Mouse (Mus musculus) hindbrain, embryonic 12.5 days (tissue): ENCODE measurements around the gene Sugp1. TPM values are rescaled to one million over a fixed set of nuclear protein-coding genes. Genes with fewer than 3 reads are reported as not detected.
"Not testable (repeated sequence)": the region's sequence is repeated elsewhere in the genome, so short reads cannot be mapped to it uniquely, and the experiment has no call there.

Experiments used
- ATAC-seq: fragments of 200-750 bp; cut with Nextera tagmentation; 2 replicates; pipeline ENCODE4 v1.8.0; 2017; ENCODE audit warnings: moderate TSS enrichment; ENCODE audit not compliant: low FRiP score
- H3K27ac ChIP-seq: fragments of 300-500 bp; sonication (generic); 2 replicates; pipeline ENCODE4 v1.5.1; 2016; ENCODE audit warnings: mild to moderate bottlenecking
- H3K27me3 ChIP-seq: fragments of 300-500 bp; sonication (generic); 2 replicates; pipeline ENCODE4 v1.6.1; 2016; ENCODE audit warnings: mild to moderate bottlenecking
- H3K36me3 ChIP-seq: fragments of 300-500 bp; sonication (generic); 2 replicates; pipeline ENCODE4 v1.6.1; 2016; ENCODE audit warnings: mild to moderate bottlenecking
- H3K4me1 ChIP-seq: fragments of 300-500 bp; sonication (generic); 2 replicates; pipeline ENCODE4 v1.6.1; 2016
- H3K4me2 ChIP-seq: fragments of 300-500 bp; sonication (generic); replicated peaks from 2 replicates; pipeline ENCODE4 v1.6.1; 2016; ENCODE audit warnings: mild to moderate bottlenecking
- H3K4me3 ChIP-seq: fragments of 300-500 bp; sonication (generic); 2 replicates; pipeline ENCODE4 v1.5.1; 2016; ENCODE audit warnings: mild to moderate bottlenecking
- H3K9ac ChIP-seq: fragments of 300-500 bp; sonication (generic); 2 replicates; pipeline ENCODE4 v1.6.1; 2016; ENCODE audit warnings: mild to moderate bottlenecking, moderate library complexity
- H3K9me3 ChIP-seq: fragments of 300-500 bp; sonication (generic); replicated peaks from 2 replicates; pipeline ENCODE4 v1.6.1; 2016; ENCODE audit warnings: mild to moderate bottlenecking
- WGBS: fragments of 180-500 bp; shearing (Covaris S2); methylation state at CpG from one replicate; pipeline ENCODE4 v1.1.7; 2016; 5-methylcytosine and 5-hydroxymethylcytosine counted together
- polyA plus RNA-seq: library from polyadenylated mRNA; unstranded; fragments of >200 nt; fragmentation: Nextera tagmentation; extraction: Ambion mirVana; gene quantifications from 2 replicates; pipeline ENCODE4 v1.2.1, GENCODE M21; 2016

Gene Sugp1
- polyA plus RNA-seq, 1 experiment from 2014 or later: 53.7 TPM

DNA sequence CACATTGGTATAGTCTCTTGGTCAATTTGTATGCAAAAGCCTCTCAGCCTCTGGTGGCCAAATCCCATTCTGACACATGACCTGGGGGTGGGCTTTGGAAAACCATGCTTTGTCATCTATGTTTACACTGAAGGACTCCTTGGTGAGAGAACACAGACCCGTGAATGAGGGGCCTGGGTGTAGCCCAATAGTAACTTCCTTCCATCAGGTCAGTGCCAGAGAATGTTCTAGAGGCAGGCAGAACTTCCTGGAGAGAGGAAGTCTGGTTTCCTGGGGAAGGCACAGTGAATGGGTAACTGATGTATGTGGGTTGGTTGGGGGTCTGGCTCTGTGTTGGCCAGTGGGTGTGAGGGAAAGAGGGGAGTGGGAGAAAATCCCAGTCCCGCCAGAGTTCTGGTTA is 37.4 kb upstream of the Sugp1 start:
- no peaks in the 10 kb centered on the region for H3K36me3 ChIP-seq
- no peak overlapping the region for H3K9ac ChIP-seq
- no peak for ATAC-seq
- no peak overlapping the region for H3K4me3 ChIP-seq
- 0 out of 2 replicates have a peak, but pooled peaks cover 2% of the 10 kb centered on the region for H3K4me1 ChIP-seq
- no peak overlapping the region for H3K4me2 ChIP-seq
- no peaks in the 10 kb centered on the region for H3K9me3 ChIP-seq
- WGBS: 62% methylated on average over 2 of the region's 2 CpGs
- no peak overlapping the region for H3K27ac ChIP-seq
- no peaks in the 10 kb centered on the region for H3K27me3 ChIP-seq

DNA sequence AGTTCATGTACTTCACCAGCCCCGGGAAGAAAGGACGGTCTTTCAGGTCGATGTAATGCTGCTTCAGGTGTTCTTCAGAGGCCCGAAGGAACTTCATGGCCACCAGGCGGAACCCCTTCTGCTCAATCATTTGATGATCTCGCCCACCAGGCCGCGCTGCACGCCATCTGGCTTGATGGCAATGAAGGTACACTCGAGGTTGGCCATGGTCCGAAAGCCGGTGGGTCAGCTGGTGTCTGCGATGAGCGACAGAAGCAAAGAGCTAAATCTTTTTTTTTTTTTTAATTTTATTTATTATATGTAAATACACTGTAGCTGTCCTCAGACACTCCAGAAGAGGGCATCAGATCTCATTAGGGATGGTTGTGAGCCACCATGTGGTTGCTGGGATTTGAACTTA is 31.8 kb upstream of the Sugp1 start:
- whole genome bisulfite sequencing: 91% methylated on average over 14 of the region's 14 CpGs
- not testable (repeated sequence) for ATAC-seq

DNA sequence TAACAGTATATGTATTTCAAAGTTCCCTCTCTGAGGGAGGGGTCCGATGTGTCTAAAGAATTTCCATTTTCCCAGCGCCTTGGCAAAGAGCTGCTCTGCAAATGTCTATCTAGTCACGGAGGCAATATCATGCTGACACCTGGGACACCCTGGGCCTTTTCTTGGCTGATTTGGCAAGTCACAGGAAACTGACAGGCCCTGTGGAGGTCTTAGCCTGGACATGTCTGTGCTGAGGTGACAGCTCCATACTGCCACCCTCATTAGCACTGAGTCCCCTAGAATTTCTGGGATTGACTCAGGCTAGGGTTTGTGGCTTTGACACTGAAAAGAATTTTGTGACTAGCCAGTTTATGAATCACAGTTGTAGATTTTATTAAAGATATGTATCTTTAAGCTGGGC is 30.3 kb upstream of the Sugp1 start:
- Histone ChIP-seq H3K4me3 (no peak overlapping the region), H3K27ac (no peak overlapping the region), H3K4me1 (no peaks in the 10 kb centered on the region), H3K27me3 (no peaks in the 10 kb centered on the region), H3K36me3 (peaks cover 15% of the 10 kb centered on the region), H3K9me3 (no peaks in the 10 kb centered on the region), H3K9ac (no peak overlapping the region), H3K4me2 (no peak overlapping the region)
- WGBS: 80% methylated on average over 3 of the region's 3 CpGs
- no peak for ATAC-seq

More for the DNA sequence above, 31.8 kb upstream of the Sugp1 start:
- H3K4me3 ChIP-seq, H3K27me3 ChIP-seq, H3K9me3 ChIP-seq, H3K36me3 ChIP-seq, H3K9ac ChIP-seq, H3K4me2 ChIP-seq, H3K4me1 ChIP-seq, H3K27ac ChIP-seq: not testable (repeated sequence)

DNA sequence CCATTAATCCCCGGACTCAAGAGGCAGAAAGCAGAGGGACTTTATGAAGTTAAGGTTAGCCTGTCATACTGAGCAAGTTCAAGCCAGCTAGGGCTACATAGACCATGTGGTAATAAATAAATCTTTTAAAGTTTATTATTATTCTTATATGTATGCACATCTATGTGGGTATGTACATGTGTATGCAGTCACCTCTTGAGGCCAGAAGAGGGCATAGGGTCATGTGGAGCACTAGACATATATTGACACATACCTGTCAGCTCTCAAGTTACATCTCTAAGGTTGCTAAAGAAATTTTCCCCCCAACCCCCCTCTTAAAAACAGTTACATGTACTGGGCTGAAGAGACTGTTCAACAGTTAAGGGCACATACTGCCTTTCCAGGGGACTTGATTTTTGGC is 29.9 kb upstream of the Sugp1 start:
- Histone ChIP-seq H3K4me1 (no peaks in the 10 kb centered on the region), H3K27ac (no peak overlapping the region), H3K27me3 (no peaks in the 10 kb centered on the region), H3K36me3 (peaks cover 19% of the 10 kb centered on the region), H3K4me3 (no peak overlapping the region), H3K4me2 (no peak overlapping the region), H3K9me3 (no peaks in the 10 kb centered on the region), H3K9ac (no peak overlapping the region)
- peak; percentile 32; the same call in 1 of the 2 replicates for ATAC-seq
- 90% methylated on average over 1 of the region's 1 CpGs for WGBS

DNA sequence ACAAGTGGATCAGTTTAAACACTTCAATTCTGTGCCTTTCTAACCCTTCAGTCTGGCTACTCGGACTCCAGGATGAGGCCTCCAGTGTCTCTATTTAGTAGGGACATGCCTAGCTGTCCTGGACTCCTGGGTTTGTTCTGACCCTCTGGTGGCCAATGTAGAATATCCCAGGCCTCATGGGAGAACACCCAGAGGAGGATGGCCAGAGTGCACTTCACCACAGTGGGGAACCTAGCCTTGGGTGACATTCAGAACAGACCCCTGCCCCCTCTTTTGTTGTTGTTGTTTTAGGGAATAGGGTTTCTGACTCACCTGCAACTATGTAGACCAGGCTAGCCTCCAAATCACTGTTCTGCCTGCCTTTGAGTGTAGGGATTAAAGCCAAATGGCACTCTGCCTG is 27.6 kb upstream of the Sugp1 start:
- WGBS: 76% methylated on average over 1 of the region's 1 CpGs
- Histone ChIP-seq H3K9ac (no peak overlapping the region), H3K4me1 (no peaks in the 10 kb centered on the region), H3K36me3 (peaks cover 42% of the 10 kb centered on the region), H3K27me3 (no peaks in the 10 kb centered on the region), H3K4me2 (no peak overlapping the region), H3K4me3 (no peak overlapping the region), H3K27ac (no peak overlapping the region), H3K9me3 (no peaks in the 10 kb centered on the region)
- 0 out of 2 replicates have a peak, but pooled peaks have one; percentile 9 for ATAC-seq

DNA sequence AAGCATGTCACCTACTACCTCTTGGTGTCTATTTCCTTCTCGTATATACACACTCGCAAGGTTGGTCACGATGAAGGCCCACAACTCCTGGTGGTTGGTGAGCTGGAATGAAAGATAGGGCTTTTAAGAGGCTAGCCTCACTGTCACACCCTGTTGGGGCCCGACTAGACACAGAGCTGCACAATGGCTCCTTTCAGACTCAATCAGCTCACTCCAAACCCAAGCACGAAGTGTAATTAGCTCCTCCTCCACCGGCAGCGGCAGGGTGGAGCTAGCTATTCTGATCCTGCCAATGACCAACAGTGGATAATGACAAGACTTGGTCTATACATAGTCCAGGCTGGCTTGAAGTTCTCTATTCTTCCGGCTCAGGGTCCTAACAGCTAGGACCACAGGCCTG is 19.0 kb upstream of the Sugp1 start:
- H3K4me1 ChIP-seq: no peaks in the 10 kb centered on the region

DNA sequence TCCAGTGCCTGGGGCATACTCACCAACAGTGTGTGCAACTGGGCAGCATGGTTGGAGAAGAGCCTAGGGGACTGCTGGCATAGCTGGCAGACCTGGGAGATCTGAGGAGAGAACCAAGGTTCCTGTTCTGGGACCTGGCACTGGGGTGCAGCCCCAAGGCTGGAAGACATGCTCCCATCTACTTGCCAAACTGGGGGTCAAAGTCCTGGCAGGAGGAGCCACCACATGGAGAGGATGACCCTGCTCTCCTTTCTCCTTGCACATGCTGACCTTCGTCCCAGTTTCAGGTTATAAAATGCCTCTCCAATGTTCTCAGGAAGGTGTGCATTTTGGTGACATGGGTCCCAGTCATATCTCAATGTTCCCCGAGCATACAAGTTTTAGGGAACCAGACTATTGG is 16.5 kb upstream of the Sugp1 start:
- peaks cover 100% of the 10 kb centered on the region for H3K36me3 ChIP-seq
- no peak overlapping the region for H3K27ac ChIP-seq
- no peak for ATAC-seq
- H3K9me3 ChIP-seq: no peaks in the 10 kb centered on the region
- no peaks in the 10 kb centered on the region for H3K27me3 ChIP-seq
- WGBS: 100% methylated on average over 2 of the region's 2 CpGs
- H3K4me2 ChIP-seq: no peak overlapping the region
- H3K4me1 ChIP-seq: no peaks in the 10 kb centered on the region
- H3K4me3 ChIP-seq: no peak overlapping the region
- H3K9ac ChIP-seq: no peak overlapping the region

More for the DNA sequence above, 19.0 kb upstream of the Sugp1 start:
- ATAC-seq: no peak
- Histone ChIP-seq H3K27me3 (no peaks in the 10 kb centered on the region), H3K36me3 (peaks cover 100% of the 10 kb centered on the region), H3K4me2 (no peak overlapping the region), H3K4me3 (no peak overlapping the region), H3K9me3 (no peaks in the 10 kb centered on the region), H3K9ac (no peak overlapping the region), H3K27ac (no peak overlapping the region)
- 73% methylated on average over 8 of the region's 8 CpGs for WGBS

DNA sequence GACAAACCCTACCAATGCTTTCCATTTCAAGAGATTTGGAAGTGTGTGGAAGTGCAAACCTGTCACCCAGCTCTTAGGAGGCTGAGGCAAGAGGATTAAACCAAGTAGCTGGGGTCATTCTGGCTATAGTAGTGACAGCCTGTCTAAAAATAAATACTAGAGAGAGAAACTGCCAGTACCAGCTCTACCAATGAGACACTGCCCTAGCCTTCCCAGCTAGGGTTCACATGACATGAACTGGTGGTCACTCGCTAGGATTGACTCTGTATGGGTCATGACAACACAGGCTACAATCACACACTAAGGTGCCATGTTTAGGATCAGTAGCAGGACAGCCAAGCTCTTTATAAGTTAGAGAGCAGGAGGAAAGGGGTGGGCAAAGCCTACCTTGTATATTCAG is 12.4 kb upstream of the Sugp1 start:
- no peak for ATAC-seq
- H3K36me3 ChIP-seq: peaks cover 81% of the 10 kb centered on the region
- no peak overlapping the region for H3K27ac ChIP-seq
- H3K4me1 ChIP-seq: no peaks in the 10 kb centered on the region
- no peak overlapping the region for H3K4me3 ChIP-seq
- H3K27me3 ChIP-seq: no peaks in the 10 kb centered on the region
- no peak overlapping the region for H3K4me2 ChIP-seq
- no peak overlapping the region for H3K9ac ChIP-seq
- 96% methylated on average over 1 of the region's 1 CpGs for WGBS
- no peaks in the 10 kb centered on the region for H3K9me3 ChIP-seq

DNA sequence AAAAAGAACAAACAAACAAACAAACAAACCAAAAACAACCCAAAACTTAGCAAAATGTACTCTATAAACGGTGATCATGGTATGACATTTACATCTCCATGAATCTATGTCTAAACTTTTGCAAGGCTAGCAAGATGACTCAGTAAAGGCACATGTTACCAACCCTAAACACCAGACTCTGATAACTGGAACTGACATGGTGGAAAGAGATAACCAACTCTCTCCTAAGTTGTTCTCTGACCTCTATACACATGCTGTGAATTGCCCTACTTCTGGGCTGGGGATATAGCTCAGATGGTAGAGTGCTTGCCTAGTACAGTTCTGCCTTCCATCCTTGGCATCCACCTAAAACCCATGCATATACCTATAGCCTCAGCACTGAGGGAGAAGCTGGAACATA is 4.6 kb upstream of the Sugp1 start:
- Histone ChIP-seq H3K9me3 (no peaks in the 10 kb centered on the region), H3K4me3 (no peak overlapping the region), H3K27me3 (no peaks in the 10 kb centered on the region), H3K27ac (no peak overlapping the region), H3K4me1 (peaks cover 24% of the 10 kb centered on the region), H3K36me3 (peaks cover 13% of the 10 kb centered on the region; the same call in 1 of the 2 replicates), H3K4me2 (no peak overlapping the region), H3K9ac (no peak overlapping the region)
- WGBS: 94% methylated on average over 1 of the region's 1 CpGs
- ATAC-seq: no peak

DNA sequence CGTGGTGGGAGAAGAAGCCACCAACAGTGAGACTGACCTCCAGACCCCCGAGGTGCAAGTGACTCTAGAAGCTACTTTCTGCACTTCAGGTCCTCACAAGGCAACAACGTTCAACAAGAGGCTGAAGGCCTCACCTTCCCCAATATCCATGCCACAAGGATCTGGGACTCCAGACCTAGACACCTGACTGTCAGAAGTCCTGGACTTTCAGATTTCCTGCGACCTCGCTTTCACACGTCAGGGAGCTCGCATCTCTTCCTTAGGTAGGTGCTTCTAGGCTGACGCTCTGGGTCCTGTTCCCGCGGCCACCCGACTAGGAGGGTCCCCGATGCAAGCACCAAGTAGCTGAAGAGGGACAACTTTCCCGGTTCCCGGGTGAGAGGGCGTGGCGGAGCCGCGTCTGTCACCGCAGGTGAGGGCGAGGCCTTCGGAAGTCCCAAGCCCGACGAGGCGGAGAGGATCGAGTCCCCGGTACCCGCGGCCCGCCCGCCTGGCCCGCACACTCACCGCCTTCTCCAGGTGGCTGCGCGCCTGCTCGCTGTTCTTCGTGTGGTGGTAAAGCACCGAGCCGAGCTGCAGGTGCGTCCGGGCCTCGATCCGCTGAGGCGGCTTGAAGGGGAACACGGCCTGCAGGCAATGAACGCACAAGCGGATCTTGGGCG is 597 bp upstream of the Sugp1 start:
- WGBS: under 1% methylated on average over 47 of the region's 47 CpGs
- ATAC-seq: peak; percentile 42
- no peaks in the 10 kb centered on the region for H3K27me3 ChIP-seq

DNA sequence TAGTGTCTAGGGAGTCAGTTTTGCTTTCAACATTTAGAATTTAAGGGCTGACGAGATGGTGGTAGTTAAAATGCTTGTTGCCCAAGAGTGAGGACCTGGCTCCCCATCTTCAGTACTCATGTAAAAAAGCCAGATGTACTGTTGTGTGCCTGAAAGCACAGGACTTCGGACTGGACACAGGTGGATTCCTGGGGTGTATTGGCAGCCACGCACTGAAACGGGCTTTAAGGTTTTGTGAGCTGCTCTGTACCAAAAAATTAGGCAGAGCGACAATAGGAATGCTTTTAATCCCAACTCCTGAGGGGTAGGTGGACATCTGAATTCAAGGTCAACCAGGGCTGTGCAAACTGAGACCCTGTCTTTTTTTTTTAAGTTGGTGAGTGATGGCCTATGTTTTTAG is 1.4 kb downstream of the Sugp1 start:
- H3K4me1 ChIP-seq: peaks cover 39% of the 10 kb centered on the region
- peak overlapping the region; percentile 99; the same call in 1 of the 2 replicates for H3K4me3 ChIP-seq
- H3K36me3 ChIP-seq: peaks cover 10% of the 10 kb centered on the region
- H3K27ac ChIP-seq: no peak overlapping the region
- peak overlapping the region; percentile 98 for H3K4me2 ChIP-seq
- H3K9ac ChIP-seq: no peak overlapping the region
- no peak for ATAC-seq
- H3K27me3 ChIP-seq: no peaks in the 10 kb centered on the region
- H3K9me3 ChIP-seq: no peaks in the 10 kb centered on the region
- 88% methylated on average over 5 of the region's 5 CpGs for WGBS

More for the DNA sequence above, 597 bp upstream of the Sugp1 start:
- Histone ChIP-seq H3K9ac (peak overlapping the region; percentile 97), H3K4me3 (peak overlapping the region; percentile 99), H3K4me1 (peaks cover 39% of the 10 kb centered on the region), H3K27ac (peak overlapping the region; percentile 82; the same call in 1 of the 2 replicates), H3K36me3 (no peaks in the 10 kb centered on the region), H3K4me2 (peak overlapping the region; percentile 98), H3K9me3 (no peaks in the 10 kb centered on the region)

DNA sequence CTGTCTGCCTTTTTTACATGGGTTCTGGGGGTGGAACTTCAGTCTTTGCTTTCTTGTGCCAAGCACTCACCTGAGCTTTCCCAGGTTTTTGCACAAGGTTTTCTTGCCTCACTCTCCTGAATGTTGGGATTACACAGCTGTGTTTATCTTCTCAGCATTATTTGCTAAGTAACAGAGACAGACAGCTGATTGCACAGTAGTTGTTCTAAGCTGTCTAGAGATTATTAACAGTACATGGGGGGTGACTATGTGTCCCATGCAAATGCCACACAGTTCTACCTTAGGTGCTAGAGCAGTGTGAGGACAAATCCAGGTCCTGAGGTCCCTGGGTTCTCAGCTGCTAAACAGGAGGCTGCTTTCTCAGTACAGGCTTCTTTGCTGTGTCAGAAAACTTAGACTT is 7.0 kb downstream of the Sugp1 start:
- Histone ChIP-seq H3K36me3 (peaks cover 61% of the 10 kb centered on the region), H3K4me3 (no peak overlapping the region), H3K27ac (no peak overlapping the region), H3K4me1 (peaks cover under 1% of the 10 kb centered on the region; the same call in 1 of the 2 replicates), H3K9me3 (no peaks in the 10 kb centered on the region), H3K27me3 (no peaks in the 10 kb centered on the region), H3K9ac (no peak overlapping the region), H3K4me2 (no peak overlapping the region)
- no peak for ATAC-seq

DNA sequence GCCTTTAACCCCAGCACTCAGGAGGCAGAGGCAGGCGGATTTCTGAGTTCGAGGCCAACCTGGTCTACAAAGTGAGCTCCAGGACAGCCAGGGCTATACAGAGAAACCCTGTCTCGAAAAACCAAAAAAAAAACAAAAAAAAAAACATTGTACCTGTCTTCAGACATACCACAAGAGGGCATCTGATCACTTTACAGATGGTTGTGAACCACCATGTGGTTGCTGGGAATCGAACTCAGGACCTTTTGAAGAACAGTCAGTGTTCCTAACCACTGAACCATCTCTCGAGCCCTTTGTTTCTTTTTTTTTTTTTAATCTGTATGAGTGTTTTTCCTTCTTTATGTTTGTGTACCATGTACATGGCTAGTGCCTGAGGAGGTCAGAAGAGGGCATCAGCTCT is 7.8 kb downstream of the Sugp1 start:
- not testable (repeated sequence) for H3K27me3 ChIP-seq, H3K4me2 ChIP-seq, H3K4me3 ChIP-seq, ATAC-seq, H3K27ac ChIP-seq, H3K4me1 ChIP-seq, H3K9ac ChIP-seq, H3K9me3 ChIP-seq
- WGBS: 94% methylated on average over 5 of the region's 5 CpGs
- peaks cover 69% of the 10 kb centered on the region for H3K36me3 ChIP-seq
